Comparison of ENCODE assay signal across 14 mouse cellular contexts in genomic region chr14:62043117-62043422, GRCm38 (mm10).
DNase-seq lines count a peak whose midpoint lies in the region; ATAC-seq and TF ChIP-seq lines count a peak whose summit lies in the region.
"Had no signal": no experiment of that assay in that cellular context is flagged by ENCODE, and none has a peak within 500 bp of the region (broad histone marks: within the 10 kb centered on the region; RNA-seq: fewer than 3 reads in every experiment).

No protein-coding gene starts in this region.

- H3K9me3 ChIP-seq in forebrain, embryonic 12.5 days, result no peaks in the 10 kb centered on the region
- H3K9me3 ChIP-seq in forebrain, embryonic 10.5 days, result peaks cover 4% of the 10 kb centered on the region
- H3K9me3 ChIP-seq in forebrain, embryonic 13.5 days (replicated peaks), result no peaks in the 10 kb centered on the region; the same call in 1 of the 2 replicates
- H3K9me3 ChIP-seq in forebrain, embryonic 15.5 days, result no peaks in the 10 kb centered on the region
- H3K9me3 ChIP-seq: embryonic facial prominence, embryonic 12.5 days had no signal

- H3K4me2 ChIP-seq in forebrain, embryonic 12.5 days, result no peak overlapping the region
- no peak overlapping the region for H3K4me2 ChIP-seq in forebrain, embryonic 13.5 days
- H3K4me2 ChIP-seq in forebrain, embryonic 15.5 days (replicated peaks), result no peak overlapping the region
- H3K4me2 ChIP-seq: embryonic facial prominence, embryonic 12.5 days had no signal

- no peak for TF ChIP-seq POLR2A in brain, embryonic 14.5 days (IDR thresholded peaks at IDR 0.05; ENCODE audit: borderline replicate concordance, extremely low read depth, insufficient read depth, insufficient read length, poor library complexity, severe bottlenecking)

- no peak overlapping the region for H3K27ac ChIP-seq in forebrain, embryonic 12.5 days
- H3K27ac ChIP-seq in forebrain, embryonic 10.5 days, result no peak overlapping the region
- no peak overlapping the region for H3K27ac ChIP-seq in forebrain, embryonic 13.5 days
- H3K27ac ChIP-seq in forebrain, embryonic 15.5 days (replicated peaks), result no peak overlapping the region
- H3K27ac ChIP-seq: embryonic facial prominence, embryonic 10.5 days; embryonic facial prominence, embryonic 12.5 days had no signal

- no peak overlapping the region for H3K4me3 ChIP-seq in forebrain, embryonic 12.5 days (replicated peaks)
- no peak overlapping the region for H3K4me3 ChIP-seq in forebrain, embryonic 10.5 days
- no peak overlapping the region for H3K4me3 ChIP-seq in forebrain, embryonic 13.5 days
- H3K4me3 ChIP-seq in forebrain, embryonic 15.5 days, result no peak overlapping the region
- H3K4me3 ChIP-seq: embryonic facial prominence, embryonic 10.5 days; embryonic facial prominence, embryonic 12.5 days had no signal

- H3K36me3 ChIP-seq in forebrain, embryonic 12.5 days (replicated peaks), result no peaks in the 10 kb centered on the region
- no peaks in the 10 kb centered on the region for H3K36me3 ChIP-seq in forebrain, embryonic 10.5 days (replicated peaks)
- no peaks in the 10 kb centered on the region for H3K36me3 ChIP-seq in forebrain, embryonic 13.5 days (ENCODE audit: poor library complexity, severe bottlenecking)
- H3K36me3 ChIP-seq in forebrain, embryonic 15.5 days, result no peaks in the 10 kb centered on the region
- H3K36me3 ChIP-seq: embryonic facial prominence, embryonic 10.5 days; embryonic facial prominence, embryonic 12.5 days had no signal

- no peak for TF ChIP-seq CTCF in brain, embryonic 14.5 days (IDR thresholded peaks at IDR 0.05; ENCODE audit: borderline replicate concordance, extremely low read depth, insufficient read depth, insufficient read length)

- no peaks in the 10 kb centered on the region; the same call in 1 of the 2 replicates for H3K4me1 ChIP-seq in forebrain, embryonic 12.5 days
- H3K4me1 ChIP-seq in forebrain, embryonic 10.5 days, result no peaks in the 10 kb centered on the region
- H3K4me1 ChIP-seq in forebrain, embryonic 13.5 days, result no peaks in the 10 kb centered on the region
- no peaks in the 10 kb centered on the region for H3K4me1 ChIP-seq in forebrain, embryonic 15.5 days
- H3K4me1 ChIP-seq: embryonic facial prominence, embryonic 10.5 days; embryonic facial prominence, embryonic 12.5 days had no signal

- DNase-seq in forebrain, embryonic 10.5 days (ENCODE audit: extremely low spot score, low spot score), result no peak
- DNase-seq in brain, embryonic 14.5 days (ENCODE audit: low read depth), result peak; percentile 93
- no peak for DNase-seq in frontal cortex, postnatal 25 days (ENCODE audit: low spot score in 2 of 2)
- no peak for DNase-seq in right cerebral cortex, adult 2 months (ENCODE audit: low spot score in 2 of 2)
- no peak for DNase-seq in left cerebral cortex, postnatal 4 days
- DNase-seq: adrenal gland, adult 2 months; adrenal gland, postnatal 10 days; adrenal gland, postnatal 25 days; cerebellum, postnatal 25 days had no signal

- intact Hi-C loops in left cerebral cortex, postnatal 4 days (cut with DNase I), result loop anchor here (10.0 kb wide), 1 partner anchor 358 kb away; no protein-coding TSS in a partner anchor

- no peaks in the 10 kb centered on the region for H3K27me3 ChIP-seq in forebrain, embryonic 12.5 days
- H3K27me3 ChIP-seq in forebrain, embryonic 10.5 days (ENCODE audit: poor library complexity, severe bottlenecking), result no peaks in the 10 kb centered on the region
- H3K27me3 ChIP-seq in forebrain, embryonic 13.5 days, result no peaks in the 10 kb centered on the region
- H3K27me3 ChIP-seq in forebrain, embryonic 15.5 days, result no peaks in the 10 kb centered on the region
- H3K27me3 ChIP-seq: embryonic facial prominence, embryonic 12.5 days had no signal

- WGBS in forebrain, embryonic 12.5 days, result 34% methylated on average over 4 of the region's 4 CpGs
- 91% methylated on average over 4 of the region's 4 CpGs for whole genome bisulfite sequencing in forebrain, embryonic 10.5 days
- 47% methylated on average over 4 of the region's 4 CpGs for WGBS in forebrain, embryonic 13.5 days
- WGBS in forebrain, embryonic 15.5 days, result 17% methylated on average over 4 of the region's 4 CpGs

- peak; percentile 71 for ATAC-seq in forebrain, embryonic 12.5 days (ENCODE audit: low FRiP score)
- ATAC-seq in forebrain, embryonic 13.5 days, result peak; percentile 92
- peak; percentile 86 for ATAC-seq in forebrain, embryonic 15.5 days (replicated peaks)

- H3K9ac ChIP-seq in forebrain, embryonic 12.5 days, result no peak overlapping the region
- no peak overlapping the region for H3K9ac ChIP-seq in forebrain, embryonic 13.5 days
- H3K9ac ChIP-seq in forebrain, embryonic 15.5 days (replicated peaks), result no peak overlapping the region
- H3K9ac ChIP-seq: embryonic facial prominence, embryonic 12.5 days had no signal
